Mouse (Mus musculus) kidney, postnatal 0 days (tissue): ENCODE data around the gene 1700066M21Rik. TPM values are rescaled to one million over a fixed set of nuclear protein-coding genes. Genes with fewer than 3 reads are reported as not detected.
A peak's percentile ranks its signal among the peaks of the same experiment; 100 is the strongest.

Source experiments
- ATAC-seq: fragments of 200-750 bp; cut with Nextera tagmentation; replicated peaks from 2 replicates; pipeline ENCODE4 v1.8.0; 2017; ENCODE audit warnings: low read depth, moderate number of reproducible peaks, moderate TSS enrichment, moderate library complexity; ENCODE audit not compliant: low FRiP score
- DNase-seq: peaks from one replicate; pipeline ENCODE4 v3.0.0-alpha.2; 2016; ENCODE audit warnings: low spot score
- H3K27ac ChIP-seq: fragments of 300-500 bp; sonication (generic); 2 replicates; pipeline ENCODE4 v1.5.1; 2014; ENCODE audit warnings: mild to moderate bottlenecking
- H3K27me3 ChIP-seq: fragments of 300-500 bp; sonication (generic); 2 replicates; pipeline ENCODE4 v1.6.1; 2014; ENCODE audit warnings: low read length, mixed read lengths; ENCODE audit not compliant: insufficient read depth
- H3K36me3 ChIP-seq: fragments of 300-500 bp; sonication (generic); 2 replicates; pipeline ENCODE4 v1.6.1; 2014; ENCODE audit warnings: low read length, mixed read lengths; ENCODE audit not compliant: insufficient read depth
- H3K4me1 ChIP-seq: fragments of 300-500 bp; sonication (generic); replicated peaks from 2 replicates; pipeline ENCODE4 v1.6.1; 2014; ENCODE audit warnings: antibody characterized with exemption, low read length, mixed read lengths; ENCODE audit not compliant: insufficient read depth
- H3K4me2 ChIP-seq: fragments of 300-500 bp; sonication (generic); 2 replicates; pipeline ENCODE4 v1.6.1; 2014; ENCODE audit warnings: mild to moderate bottlenecking, low read length, moderate library complexity, mixed read lengths
- H3K4me3 ChIP-seq: fragments of 300-500 bp; sonication (generic); replicated peaks from 2 replicates; pipeline ENCODE4 v1.5.1; 2014; ENCODE audit warnings: low read depth, low read length
- H3K9ac ChIP-seq: fragments of 300-500 bp; sonication (generic); 2 replicates; pipeline ENCODE4 v1.6.1; 2014; ENCODE audit warnings: low read depth, low read length
- H3K9me3 ChIP-seq: fragments of 300-500 bp; sonication (generic); replicated peaks from 2 replicates; pipeline ENCODE4 v1.6.1; 2016; ENCODE audit warnings: low read length, inconsistent platforms, mixed read lengths
- CTCF ChIP-seq: IDR thresholded peaks from 2 replicates; pipeline ENCODE4 v1.5.1; 2016; ENCODE audit warnings: antibody characterized with exemption, low read depth, mild to moderate bottlenecking, moderate library complexity
- WGBS: fragments of 180-500 bp; shearing (Covaris S2); extraction: QIAGEN DNeasy Blood & Tissue Kit; methylation state at CpG from one replicate; pipeline ENCODE4 v1.1.7; 2014; 5-methylcytosine and 5-hydroxymethylcytosine counted together
- polyA plus RNA-seq: library from polyadenylated mRNA; unstranded; fragments of >200 nt; fragmentation: Nextera tagmentation; extraction: Ambion mirVana; gene quantifications from 2 replicates; pipeline ENCODE4 v1.2.1, GENCODE M21; 2015

Gene 1700066M21Rik
- polyA plus RNA-seq, 1 experiment from 2014 or later, result 11.1 TPM

GRCm38 (mm10) chr1:57429786-57430483 is 52.5 kb downstream of the 1700066M21Rik start:
- no peaks in the 10 kb centered on the region for H3K9me3 ChIP-seq
- H3K27ac ChIP-seq, result no peak overlapping the region
- 2% methylated on average over 12 of the region's 12 CpGs for WGBS
- 0 out of 2 replicates have a peak overlapping the region, but pooled peaks have one; percentile 4 for H3K4me3 ChIP-seq
- H3K9ac ChIP-seq, result no peak overlapping the region
- peak overlapping the region; percentile 19; the same call in 1 of the 2 replicates for H3K4me2 ChIP-seq
- H3K36me3 ChIP-seq, result no peaks in the 10 kb centered on the region
- DNase-seq (peak; percentile 80), ATAC-seq (no peak)
- no peaks in the 10 kb centered on the region for H3K27me3 ChIP-seq
- 0 out of 2 replicates have a peak, but pooled peaks cover 3% of the 10 kb centered on the region for H3K4me1 ChIP-seq
- no peak for TF ChIP-seq CTCF

- H3K4me2 ChIP-seq, result no peak overlapping the region
- H3K4me3 ChIP-seq, result no peak overlapping the region
- no peak for TF ChIP-seq CTCF
- H3K4me1 ChIP-seq, result peaks cover 3% of the 10 kb centered on the region; the same call in 1 of the 2 replicates
- H3K9ac ChIP-seq, result no peak overlapping the region
- DNase-seq, result no peak
- no peak overlapping the region for H3K27ac ChIP-seq
- ATAC-seq, result no peak
- 94% methylated on average over 7 of the region's 7 CpGs for WGBS
- H3K9me3 ChIP-seq, result no peaks in the 10 kb centered on the region
- H3K36me3 ChIP-seq, result no peaks in the 10 kb centered on the region
- H3K27me3 ChIP-seq, result no peaks in the 10 kb centered on the region
These were observed 55.7 kb downstream of the 1700066M21Rik start for GRCm38 (mm10) chr1:57433141-57433540.

Other genes with a start within 250 kb of the 1700066M21Rik start
- gene Maip1, start 28.7 kb downstream of the 1700066M21Rik start, polyA plus RNA-seq, result 23.3 and 24.7 TPM in 2 replicates
- gene Tyw5, start 29.5 kb downstream of the 1700066M21Rik start, polyA plus RNA-seq, result 26.2 and 27.5 TPM in 2 replicates